Mouse (Mus musculus) liver, postnatal 0 days (tissue): ENCODE results near the gene Gpr137c.

Source experiments
- CTCF ChIP-seq: sonication (generic); IDR thresholded peaks from 2 replicates; pipeline ENCODE4 v1.5.1; 2016; ENCODE audit warnings: antibody characterized with exemption, low read depth
- EP300 ChIP-seq: IDR thresholded peaks from 2 replicates; pipeline ENCODE4 v1.6.1; 2016; ENCODE audit warnings: antibody characterized with exemption, low read depth, mild to moderate bottlenecking

DNA sequence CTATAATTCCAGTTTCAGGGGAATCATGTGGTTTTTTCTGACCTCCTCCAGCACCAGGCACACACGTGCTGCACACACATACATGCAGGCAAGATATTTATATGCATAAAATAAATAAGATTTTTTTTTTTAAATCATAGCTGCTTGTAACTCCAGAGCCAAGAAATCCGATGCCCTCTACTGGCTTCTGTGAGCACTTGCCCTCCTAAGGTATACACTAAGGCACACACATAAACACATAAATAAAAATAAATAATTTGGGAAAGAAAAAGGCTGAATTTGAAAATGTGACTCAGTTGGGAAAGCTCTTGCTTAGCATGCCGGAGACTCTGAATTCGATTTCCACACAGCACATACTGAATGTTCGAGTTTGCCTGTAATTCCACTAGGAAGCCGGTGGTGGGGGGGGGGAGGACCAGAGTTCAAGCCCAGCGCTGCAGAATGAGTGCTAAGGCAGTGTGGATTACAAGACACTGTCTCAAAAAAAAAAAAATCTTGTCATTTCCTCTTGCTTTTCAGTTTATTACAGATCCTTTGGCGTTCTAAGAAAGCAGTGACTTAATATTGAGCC lies 109.6 kb downstream of the Gpr137c start:
- TF ChIP-seq EP300 (no peak), CTCF (no peak)
